ENCODE assay signal across 8 mouse cellular contexts in genomic region chr5:139325395-139325966, GRCm38 (mm10). TPM values are rescaled to one million over a fixed set of nuclear protein-coding genes. Genes with fewer than 3 reads are reported as not detected.
DNase-seq lines count a peak whose midpoint lies in the region; ATAC-seq and TF ChIP-seq lines count a peak whose summit lies in the region.

TSS of gene Adap1 (minus strand) at chr5:139325622.

- no peak for DNase-seq in testis, postnatal 14 days (ENCODE audit: low spot score)
- DNase-seq in embryo, embryonic 11 days: peak; percentile 79
- DNase-seq in kidney, postnatal 14 days: peak; percentile 74
- DNase-seq in neural tube, embryonic 10.5 days (ENCODE audit: extremely low spot score, low spot score): peak; percentile 47
- peak; percentile 31 for DNase-seq in thymus, adult 18-20 months

- H3K4me1 ChIP-seq in testis, adult 2 months (ENCODE audit: control insufficient read depth, insufficient read depth, low read length): peaks cover 19% of the 10 kb centered on the region
- peaks cover 14% of the 10 kb centered on the region; the same call in 1 of the 2 replicates for H3K4me1 ChIP-seq in heart, embryonic 11.5 days (ENCODE audit: control insufficient read depth, insufficient read depth, low read length)
- H3K4me1 ChIP-seq in liver, embryonic 12.5 days: peaks cover 39% of the 10 kb centered on the region

- H3K4me2 ChIP-seq in heart, embryonic 11.5 days: peak within 1 kb of the TSS; percentile 98
- H3K4me2 ChIP-seq in liver, embryonic 12.5 days: peak within 1 kb of the TSS; percentile 98

- H3K4me3 ChIP-seq in testis, adult 2 months (ENCODE audit: control insufficient read depth, low read depth, low read length): peak within 1 kb of the TSS; percentile 80
- peak within 1 kb of the TSS; percentile 61 for H3K4me3 ChIP-seq in heart, embryonic 11.5 days (ENCODE audit: low read depth, low read length)
- peak within 1 kb of the TSS; percentile 68 for H3K4me3 ChIP-seq in liver, embryonic 12.5 days

- H3K27ac ChIP-seq in testis, adult 2 months (ENCODE audit: control insufficient read depth, insufficient read depth, low read depth, low read length): peak within 1 kb of the TSS; percentile 79
- no peak within 1 kb of the TSS for H3K27ac ChIP-seq in heart, embryonic 11.5 days (ENCODE audit: low read depth, low read length)
- H3K27ac ChIP-seq in liver, embryonic 12.5 days: peak within 1 kb of the TSS; percentile 67

- 0 out of 2 replicates have a peak, but pooled peaks have one; percentile 17 for ATAC-seq in heart, embryonic 11.5 days (replicated peaks; ENCODE audit: insufficient number of reproducible peaks, low FRiP score, low TSS enrichment)
- peak; percentile 74 for ATAC-seq in liver, embryonic 12.5 days

- no peaks in the 10 kb centered on the region for H3K27me3 ChIP-seq in testis, adult 2 months (ENCODE audit: control insufficient read depth, insufficient read depth, low read length)
- peaks cover 61% of the 10 kb centered on the region for H3K27me3 ChIP-seq in heart, embryonic 11.5 days (ENCODE audit: control insufficient read depth, insufficient read depth, low read length)
- H3K27me3 ChIP-seq in liver, embryonic 12.5 days (replicated peaks): peaks cover 34% of the 10 kb centered on the region

- H3K9ac ChIP-seq in heart, embryonic 11.5 days (ENCODE audit: low read depth, low read length): peak within 1 kb of the TSS; percentile 63
- H3K9ac ChIP-seq in liver, embryonic 12.5 days: peak within 1 kb of the TSS; percentile 74

- no peaks in the 10 kb centered on the region for H3K36me3 ChIP-seq in testis, adult 2 months (ENCODE audit: control insufficient read depth, insufficient read depth, low read length)
- no peaks in the 10 kb centered on the region for H3K36me3 ChIP-seq in heart, embryonic 11.5 days (ENCODE audit: control insufficient read depth, insufficient read depth, low read length)
- H3K36me3 ChIP-seq in liver, embryonic 12.5 days: no peaks in the 10 kb centered on the region

- peak; percentile 57 for TF ChIP-seq POLR2A in testis, adult 2 months (IDR thresholded peaks at IDR 0.05; ENCODE audit: control insufficient read depth, low read depth, low read length)

- WGBS in heart, embryonic 11.5 days (ENCODE audit: insufficient replicate concordance): 3% methylated on average over 50 of the region's 61 CpGs
- under 1% methylated on average over 61 of the region's 61 CpGs for WGBS in liver, embryonic 12.5 days (ENCODE audit: insufficient replicate concordance)

- no peaks in the 10 kb centered on the region for H3K9me3 ChIP-seq in heart, embryonic 11.5 days (replicated peaks; ENCODE audit: control insufficient read depth, low read length)
- no peaks in the 10 kb centered on the region for H3K9me3 ChIP-seq in liver, embryonic 12.5 days (replicated peaks)

- TF ChIP-seq CTCF in testis, adult 2 months (IDR thresholded peaks at IDR 0.05; ENCODE audit: control insufficient read depth, insufficient read depth, insufficient replicate concordance, low read depth, low read length): 0 out of 2 replicates have a peak, but pooled peaks have one; percentile 18

RNA-seq across cellular contexts. Expression of gene Adap1, which starts in this region (rescaled TPM):
- 7.8 and 8.7 TPM in 2 replicates for polyA plus RNA-seq in testis, adult 2 months (2012; rRNA removed)
- 1.4 and 2.5 TPM in 2 replicates for polyA plus RNA-seq in heart, embryonic 11.5 days (2014; fragmentation: Nextera tagmentation; extraction: Ambion mirVana)
- polyA plus RNA-seq in liver, embryonic 12.5 days (2016; fragmentation: Nextera tagmentation; extraction: Ambion mirVana): 6.7 and 7.3 TPM in 2 replicates
